Mouse (Mus musculus): ENCODE results near the gene Tigd4.

Tigd4 gene

DNA sequence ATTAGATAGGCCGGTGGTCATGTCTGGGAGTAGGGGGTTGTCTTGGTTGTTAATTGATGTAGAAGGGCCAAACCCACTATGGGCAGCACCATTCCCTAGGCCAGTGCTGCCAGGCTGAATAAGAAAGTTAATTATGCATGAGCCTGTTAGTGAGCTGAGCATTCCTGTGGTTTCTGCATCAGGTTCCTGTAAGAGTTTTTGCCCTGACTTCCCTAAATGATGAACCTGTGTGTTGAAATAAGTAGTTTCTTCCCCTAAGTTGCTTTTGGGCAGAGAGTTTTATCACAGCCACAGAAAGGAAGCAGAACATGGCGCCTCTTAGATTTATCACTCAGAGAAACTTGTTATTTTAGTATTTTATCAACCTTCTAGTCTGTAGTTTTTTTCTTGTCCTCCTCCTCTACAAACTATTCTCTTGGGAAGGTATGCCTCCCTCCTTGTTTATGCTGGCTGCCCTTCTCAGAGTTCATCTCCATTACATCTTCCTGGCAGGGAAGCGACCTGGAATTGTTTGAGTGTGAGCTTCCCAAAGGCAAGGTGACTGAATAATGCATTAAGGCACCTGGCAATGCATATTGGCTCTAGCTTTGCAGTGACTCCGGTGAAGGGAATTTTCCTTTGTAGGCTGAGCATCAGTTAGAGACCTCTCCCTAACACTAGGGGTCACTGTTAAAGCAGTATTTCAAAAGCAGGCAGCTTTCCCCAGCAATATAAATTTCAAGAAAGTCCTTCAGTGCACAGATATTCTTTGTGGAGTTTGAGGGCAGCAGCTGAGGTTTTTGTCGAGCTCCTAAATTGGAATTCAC lies 21.9 kb downstream of the Tigd4 start:
- DNase-seq: peak; percentile 49

DNA sequence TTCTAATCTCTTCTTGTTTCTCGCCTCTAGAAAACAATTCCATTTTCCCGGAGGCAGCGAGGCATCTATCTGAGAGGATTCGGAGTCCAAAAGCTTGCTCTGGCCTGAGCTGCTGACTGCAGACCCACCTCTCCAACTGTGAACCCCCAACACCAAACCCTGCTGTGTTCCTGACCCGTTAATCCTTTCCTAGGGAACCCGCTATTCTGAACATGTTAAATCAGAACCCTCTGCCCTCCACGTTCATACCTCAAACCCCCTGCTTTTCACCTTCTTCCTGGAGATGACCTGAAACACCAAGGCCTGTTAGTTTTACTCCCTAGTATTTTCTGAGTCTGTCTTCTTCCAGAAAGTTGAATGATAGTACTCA lies 22.5 kb downstream of the Tigd4 start:
- DNase-seq: no peak

DNA sequence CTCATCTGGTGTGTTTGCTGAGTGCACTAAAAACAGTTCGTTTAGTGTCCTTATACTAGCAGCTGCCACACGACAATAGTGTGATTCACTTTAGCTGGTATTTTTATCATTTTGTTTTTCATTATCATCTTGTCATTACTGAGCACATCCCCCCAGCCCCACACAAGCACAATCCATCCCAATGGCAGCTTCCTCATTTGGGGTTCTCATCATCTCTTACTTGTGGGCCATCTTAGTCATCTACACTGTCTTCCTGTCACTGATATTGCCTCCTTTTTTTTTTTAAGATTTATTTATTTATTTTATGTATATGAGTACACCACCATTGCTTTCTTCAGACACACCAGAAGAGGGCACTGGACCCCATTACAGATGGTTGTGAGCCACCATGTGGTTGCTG lies 25.3 kb downstream of the Tigd4 start:
- DNase-seq: no peak

DNA sequence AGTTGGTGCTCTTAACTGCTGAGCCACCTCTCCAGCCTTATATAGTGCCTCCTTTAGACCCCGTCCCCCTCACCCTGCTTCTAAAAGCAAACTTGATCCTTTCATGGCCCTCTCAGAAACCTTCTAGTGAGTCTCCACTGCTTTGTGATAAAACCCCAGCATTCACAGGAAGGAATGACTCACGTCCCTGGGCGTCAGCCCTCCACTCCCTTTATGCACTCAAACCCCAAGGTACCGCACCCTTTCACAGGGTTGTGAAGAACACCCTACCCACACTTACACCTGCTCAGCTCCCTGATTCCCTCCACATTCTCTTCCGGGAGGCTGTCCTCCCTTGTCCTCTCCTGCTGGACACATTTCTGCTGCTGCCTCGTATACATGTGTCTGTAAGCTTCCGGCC lies 25.7 kb downstream of the Tigd4 start:
- no peak for DNase-seq

- no peak for DNase-seq
Measured at GRCm38 (mm10) chr3:84619725-84620124, 26.4 kb downstream of the Tigd4 start.

GRCm38 (mm10) chr3:84622026-84622425 lies 28.7 kb downstream of the Tigd4 start:
- DNase-seq: no peak

- no peak for DNase-seq
Measured at GRCm38 (mm10) chr3:84631586-84631985, 38.2 kb downstream of the Tigd4 start.

DNA sequence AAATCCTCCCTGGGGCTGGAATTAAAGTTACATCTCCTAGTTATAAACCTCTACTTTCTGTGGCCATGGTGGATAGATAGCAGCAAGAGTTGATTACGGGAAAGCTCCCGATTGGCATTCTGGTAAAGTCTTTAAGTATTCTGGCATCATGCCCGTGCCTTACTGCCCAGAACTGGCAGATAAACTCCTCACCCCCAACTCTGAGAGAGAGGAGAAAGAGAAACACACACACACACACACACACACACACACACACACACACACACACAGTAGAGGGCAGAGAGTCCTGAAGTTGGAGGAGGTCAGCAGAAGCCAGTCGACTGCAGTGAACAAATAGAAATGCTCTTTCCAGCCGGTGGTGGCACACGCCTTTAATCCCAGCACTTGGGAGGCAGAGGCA lies 43.7 kb downstream of the Tigd4 start:
- no peak for DNase-seq

DNA sequence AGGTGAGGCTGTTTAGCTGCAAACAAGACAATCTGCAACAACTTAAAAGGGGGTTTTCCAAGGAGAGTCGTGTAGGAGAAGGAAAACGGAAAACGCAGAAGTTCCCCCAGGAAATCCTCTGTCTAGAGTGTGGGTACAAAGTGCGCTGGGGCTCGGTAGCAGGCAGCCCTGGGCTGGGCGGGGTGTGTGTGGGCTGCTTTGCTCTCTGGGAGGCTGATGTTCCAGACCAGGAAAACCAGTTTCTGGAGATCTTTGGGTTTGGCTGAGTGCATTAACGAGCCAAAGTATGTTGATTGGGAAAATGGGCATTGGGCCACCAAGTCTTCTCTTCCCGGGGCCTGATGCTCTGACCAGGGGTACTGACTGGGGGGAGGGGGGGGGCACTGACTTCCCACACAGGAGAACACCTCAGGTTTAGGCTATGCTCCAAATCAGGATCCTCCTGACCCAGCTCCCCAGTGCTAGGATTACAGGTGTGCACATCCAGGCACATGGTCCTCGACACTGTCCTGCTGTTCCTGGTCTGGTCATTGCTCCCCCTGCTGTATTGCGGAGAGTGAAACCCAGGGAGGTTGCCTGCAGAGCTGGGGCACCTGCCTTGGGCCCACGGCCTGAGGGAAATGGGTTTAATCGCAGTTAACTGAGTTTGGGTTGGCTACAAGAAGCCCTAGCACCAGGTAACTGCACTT lies 44.7 kb downstream of the Tigd4 start:
- no peak for DNase-seq

DNA sequence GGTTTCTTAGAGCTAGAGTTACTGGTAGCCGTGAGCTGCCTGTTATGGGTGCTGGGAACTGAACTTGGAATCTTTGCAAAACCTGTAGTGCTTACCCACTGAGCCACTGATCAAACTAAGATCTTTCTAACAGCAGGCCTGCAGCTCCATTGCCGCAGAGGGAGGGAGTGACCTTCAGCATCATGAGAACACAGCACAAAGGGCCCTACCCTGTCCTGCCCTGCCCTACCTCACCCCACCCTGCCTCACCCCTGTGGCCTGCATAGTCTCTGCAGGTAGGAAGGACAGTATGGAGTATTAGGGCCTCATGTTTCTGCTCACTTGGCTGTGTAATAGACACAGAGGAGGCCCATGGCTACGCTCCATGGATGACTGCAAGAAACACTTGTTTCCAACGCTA lies 45.5 kb downstream of the Tigd4 start:
- no peak for DNase-seq

DNA sequence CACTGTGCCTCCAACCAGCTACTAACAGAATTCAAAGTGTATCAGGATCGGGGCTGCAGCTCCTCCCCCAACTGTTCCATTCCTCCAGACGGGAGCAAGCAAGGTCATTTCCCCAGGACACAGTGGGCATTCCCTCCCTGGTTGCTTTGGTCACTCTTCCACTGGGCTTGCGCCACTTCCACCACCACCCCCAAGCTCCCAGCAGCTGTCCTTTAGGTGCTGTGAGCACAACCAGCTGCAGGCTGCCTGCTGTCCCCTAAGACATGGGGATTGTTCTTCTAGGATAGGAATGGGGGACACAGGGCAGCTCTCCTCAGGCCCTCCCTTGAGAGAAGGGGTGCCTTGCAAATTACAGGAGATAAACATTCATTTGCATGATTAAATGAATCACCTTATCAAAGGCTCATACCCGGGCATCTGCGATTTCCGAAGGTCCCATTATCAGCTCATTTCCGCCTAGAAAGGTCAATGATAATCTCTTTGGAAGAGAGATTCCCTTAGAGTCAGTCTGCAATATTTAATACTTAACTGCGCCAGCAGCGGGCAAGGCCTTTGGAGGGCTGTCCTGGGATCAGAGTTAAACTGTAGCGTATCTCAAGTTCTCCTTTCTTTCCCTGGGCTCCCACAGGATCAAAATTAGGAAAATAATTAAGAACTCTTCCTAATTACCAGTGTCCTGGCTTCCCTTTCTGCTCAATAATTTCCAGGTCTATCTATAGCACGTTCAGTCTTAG lies 46.6 kb downstream of the Tigd4 start:
- DNase-seq: no peak

- DNase-seq: no peak
Measured at GRCm38 (mm10) chr3:84640536-84640935, 47.2 kb downstream of the Tigd4 start.

DNA sequence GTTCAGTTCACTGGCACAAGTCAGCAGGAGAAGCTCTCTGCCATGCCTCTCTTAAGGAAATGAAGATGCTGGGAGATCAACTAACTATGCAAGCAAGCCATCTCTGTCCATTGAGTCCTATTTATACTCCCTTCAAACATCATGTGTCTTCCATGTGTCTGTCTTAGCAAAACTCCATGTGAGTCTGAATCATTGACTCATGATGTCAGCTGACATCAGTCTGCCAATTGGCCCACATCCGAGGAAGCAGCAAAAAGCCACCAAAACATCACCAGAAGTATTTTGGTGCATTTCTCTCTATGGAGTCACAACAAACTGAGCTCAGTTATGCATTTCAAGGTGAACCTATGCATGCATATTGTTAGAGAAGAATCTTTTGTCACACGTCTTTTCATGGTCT lies 48.0 kb downstream of the Tigd4 start:
- no peak for DNase-seq

GRCm38 (mm10) chr3:84642942-84643341 lies 49.6 kb downstream of the Tigd4 start:
- DNase-seq: no peak

- no peak for DNase-seq
Measured at GRCm38 (mm10) chr3:84645156-84646006, 52.0 kb downstream of the Tigd4 start.

- no peak for DNase-seq
Measured at GRCm38 (mm10) chr3:84646007-84646290, 52.6 kb downstream of the Tigd4 start.

GRCm38 (mm10) chr3:84646331-84646845 lies 53.0 kb downstream of the Tigd4 start:
- DNase-seq: no peak

Data from cerebellum, adult 9-10 months (tissue).